Comparison of ENCODE assay signal across 8 mouse cellular contexts in genomic region chr7:30219293-30220007, GRCm38 (mm10). TPM values are rescaled to one million over a fixed set of nuclear protein-coding genes. Genes with fewer than 3 reads are reported as not detected.
A peak's percentile ranks its signal among the peaks of the same experiment; 100 is the strongest.
DNase-seq lines count a peak whose midpoint lies in the region; ATAC-seq and TF ChIP-seq lines count a peak whose summit lies in the region.

No protein-coding gene starts in this region.

- peak; percentile 69 for ATAC-seq in neural tube, embryonic 13.5 days (ENCODE audit: low read depth)
- ATAC-seq in erythroid progenitor cell, adult 5-6 weeks (replicated peaks; ENCODE audit: low FRiP score, poor library complexity, severe bottlenecking): no peak

- intact Hi-C loops in heart, adult 2 months (cut with DNase I): loop anchor here (5.0 kb wide), 3 partner anchors 37 to 402 kb away; partner anchors contain the start of genes Cox7a1, Zfp382 and Zfp790

- H3K9me3 ChIP-seq in neural tube, embryonic 13.5 days: no peaks in the 10 kb centered on the region

- H3K4me2 ChIP-seq in neural tube, embryonic 13.5 days: peak overlapping the region; percentile 86

- no peaks in the 10 kb centered on the region for H3K27me3 ChIP-seq in heart, adult 2 months (ENCODE audit: control insufficient read depth, insufficient read depth, low read length)
- H3K27me3 ChIP-seq in neural tube, embryonic 13.5 days: no peaks in the 10 kb centered on the region

- peak overlapping the region; percentile 68 for H3K9ac ChIP-seq in heart, adult 2 months (ENCODE audit: low read depth, low read length)
- peak overlapping the region; percentile 73 for H3K9ac ChIP-seq in neural tube, embryonic 13.5 days

- peak overlapping the region; percentile 54 for H3K4me3 ChIP-seq in heart, adult 2 months
- peak overlapping the region; percentile 58 for H3K4me3 ChIP-seq in lung, adult 2 months (replicated peaks; ENCODE audit: extremely low read depth, low read depth, low read length)
- peak overlapping the region; percentile 43 for H3K4me3 ChIP-seq in neural tube, embryonic 13.5 days

- peaks cover 6% of the 10 kb centered on the region for H3K4me1 ChIP-seq in heart, adult 2 months (ENCODE audit: control insufficient read depth, insufficient read depth, low read length)
- H3K4me1 ChIP-seq in lung, adult 2 months (ENCODE audit: control insufficient read depth, insufficient read depth, low read length): 0 out of 2 replicates have a peak, but pooled peaks cover 3% of the 10 kb centered on the region
- H3K4me1 ChIP-seq in neural tube, embryonic 13.5 days (replicated peaks): peaks cover 17% of the 10 kb centered on the region

- no peak for TF ChIP-seq CTCF in heart, adult 2 months (IDR thresholded peaks at IDR 0.05)
- TF ChIP-seq CTCF in lung, adult 2 months (IDR thresholded peaks at IDR 0.05; ENCODE audit: insufficient read depth, low read length): no peak

- H3K27ac ChIP-seq in heart, adult 2 months: peak overlapping the region; percentile 69
- peak overlapping the region; percentile 47 for H3K27ac ChIP-seq in neural tube, embryonic 13.5 days (replicated peaks)

- TF ChIP-seq EP300 in heart, adult 2 months (IDR thresholded peaks at IDR 0.05; ENCODE audit: insufficient read depth, low read depth, low read length): no peak

- H3K36me3 ChIP-seq in heart, adult 2 months (ENCODE audit: control insufficient read depth, insufficient read depth, low read length): no peaks in the 10 kb centered on the region
- H3K36me3 ChIP-seq in neural tube, embryonic 13.5 days: peaks cover 22% of the 10 kb centered on the region

- peak; percentile 37 to 54 for DNase-seq in left cerebral cortex, adult 18-20 months (ENCODE audit: low spot score in 2 of 2)
- no peak for DNase-seq in left cerebral cortex, adult 8-10 months (ENCODE audit: low spot score in 2 of 2)
- peak; percentile 35 for DNase-seq in c-Kit-positive CD71-positive TER-119-negative erythroid progenitor cells, embryonic 14.5 days (ENCODE audit: low read depth)
- DNase-seq in heart, adult 2 months: peak; percentile 56 to 68
- peak; percentile 67 for DNase-seq in kidney, adult 18-20 months
- no peak for DNase-seq in lung, adult 2 months

- H3K79me2 ChIP-seq in heart, adult 2 months (replicated peaks; ENCODE audit: control insufficient read depth, insufficient read depth, low read length): no peaks in the 10 kb centered on the region

- 4% methylated on average over 16 of the region's 16 CpGs for WGBS in heart, adult 2 months
- 4% methylated on average over 16 of the region's 16 CpGs for WGBS in lung, adult 2 months
- 5% methylated on average over 16 of the region's 16 CpGs for WGBS in neural tube, embryonic 13.5 days

- TF ChIP-seq POLR2A in heart, adult 2 months (IDR thresholded peaks at IDR 0.05; ENCODE audit: insufficient read depth, low read depth, low read length): no peak
- TF ChIP-seq POLR2A in lung, adult 2 months (IDR thresholded peaks at IDR 0.05; ENCODE audit: borderline replicate concordance, extremely low read depth, low read depth, low read length): 0 out of 2 replicates have a peak, but pooled peaks have one; percentile 5

RNA-seq across cellular contexts. Expression of gene Polr2i, which starts 12.3 kb away (rescaled TPM):
- total RNA-seq in left cerebral cortex, adult 18-20 months (2021): 10 to 100 TPM; 58.0 to 60.0 TPM
- total RNA-seq in left cerebral cortex, adult 8-10 months (2022): 10 to 100 TPM; 56.6 to 66.4 (median 60.7) TPM
- total RNA-seq in heart, adult 2 months (2021): 10 to 100 TPM; 52.6 to 58.6 TPM
- 95.1 and 106 TPM in 2 replicates for polyA plus RNA-seq in heart, adult 2 months (2012; rRNA removed)
- 95.6 and 110 TPM in 2 replicates for polyA plus RNA-seq in lung, adult 2 months (2012; rRNA removed)
- 176 and 184 TPM in 2 replicates for polyA plus RNA-seq in neural tube, embryonic 13.5 days (2015; fragmentation: Nextera tagmentation; extraction: Ambion mirVana)
- total RNA-seq in erythroid progenitor cell, adult 5-6 weeks (2015; ENCODE audit: low replicate concordance): 18.4 and 35.0 TPM in 2 replicates
- 0.76 and 26.8 TPM in 2 replicates for total RNA-seq in erythroid progenitor cell, adult 5-6 weeks (2017; ENCODE audit: low replicate concordance)

RNA-seq across cellular contexts. Expression of gene Tbcb, which starts 12.6 kb away (rescaled TPM):
- total RNA-seq in left cerebral cortex, adult 18-20 months (2021): 100 to 1,000 TPM; 127 to 141 TPM
- total RNA-seq in left cerebral cortex, adult 8-10 months (2022): 100 to 1,000 TPM; 119 to 124 (median 122) TPM
- total RNA-seq in heart, adult 2 months (2021): 10 to 100 TPM; 52.7 to 56.7 TPM
- polyA plus RNA-seq in heart, adult 2 months (2012; rRNA removed): 36.6 and 49.5 TPM in 2 replicates
- 38.4 and 41.6 TPM in 2 replicates for polyA plus RNA-seq in lung, adult 2 months (2012; rRNA removed)
- 406 and 418 TPM in 2 replicates for polyA plus RNA-seq in neural tube, embryonic 13.5 days (2015; fragmentation: Nextera tagmentation; extraction: Ambion mirVana)
- total RNA-seq in erythroid progenitor cell, adult 5-6 weeks (2015; ENCODE audit: low replicate concordance): 10.9 and 33.9 TPM in 2 replicates
- total RNA-seq in erythroid progenitor cell, adult 5-6 weeks (2017; ENCODE audit: low replicate concordance): 15.0 and 29.7 TPM in 2 replicates

RNA-seq across cellular contexts. Expression of gene Ovol3, which starts 16.1 kb away (rescaled TPM):
- not detected for total RNA-seq in left cerebral cortex, adult 18-20 months (2021)
- not detected for total RNA-seq in left cerebral cortex, adult 8-10 months (2022)
- not detected for total RNA-seq in heart, adult 2 months (2021)
- polyA plus RNA-seq in heart, adult 2 months (2012; rRNA removed): not detected in 2 replicates
- not detected in 2 replicates for polyA plus RNA-seq in lung, adult 2 months (2012; rRNA removed)
- polyA plus RNA-seq in neural tube, embryonic 13.5 days (2015; fragmentation: Nextera tagmentation; extraction: Ambion mirVana): not detected in 2 replicates
- not detected in 2 replicates for total RNA-seq in erythroid progenitor cell, adult 5-6 weeks (2015; ENCODE audit: low replicate concordance)
- total RNA-seq in erythroid progenitor cell, adult 5-6 weeks (2017; ENCODE audit: low replicate concordance): not detected in 2 replicates

RNA-seq across cellular contexts. Expression of gene Capns1, which starts 20.8 kb away (rescaled TPM):
- 100 to 1,000 TPM; 174 to 176 TPM for total RNA-seq in left cerebral cortex, adult 18-20 months (2021)
- total RNA-seq in left cerebral cortex, adult 8-10 months (2022): 100 to 1,000 TPM; 173 to 205 (median 180) TPM
- total RNA-seq in heart, adult 2 months (2021): 100 to 1,000 TPM; 274 to 315 TPM
- 826 and 1,000 TPM in 2 replicates for polyA plus RNA-seq in heart, adult 2 months (2012; rRNA removed)
- polyA plus RNA-seq in lung, adult 2 months (2012; rRNA removed): 784 and 1,083 TPM in 2 replicates
- 79.5 and 83.0 TPM in 2 replicates for polyA plus RNA-seq in neural tube, embryonic 13.5 days (2015; fragmentation: Nextera tagmentation; extraction: Ambion mirVana)
- 161 and 183 TPM in 2 replicates for total RNA-seq in erythroid progenitor cell, adult 5-6 weeks (2015; ENCODE audit: low replicate concordance)
- 48.6 and 66.3 TPM in 2 replicates for total RNA-seq in erythroid progenitor cell, adult 5-6 weeks (2017; ENCODE audit: low replicate concordance)

RNA-seq across cellular contexts. Expression of gene Cox7a1, which starts 35.5 kb away (rescaled TPM):
- total RNA-seq in left cerebral cortex, adult 18-20 months (2021): 1 to 10 TPM; 4.7 to 5.8 TPM
- total RNA-seq in left cerebral cortex, adult 8-10 months (2022): 1 to 10 TPM; 3.7 to 9.1 (median 5.7) TPM
- 1,000 to 10,000 TPM; 2,711 to 3,278 TPM for total RNA-seq in heart, adult 2 months (2021)
- polyA plus RNA-seq in heart, adult 2 months (2012; rRNA removed): 2,213 and 2,519 TPM in 2 replicates
- 14.1 and 42.3 TPM in 2 replicates for polyA plus RNA-seq in lung, adult 2 months (2012; rRNA removed)
- 5.3 and 6.9 TPM in 2 replicates for polyA plus RNA-seq in neural tube, embryonic 13.5 days (2015; fragmentation: Nextera tagmentation; extraction: Ambion mirVana)
- not detected in 2 replicates for total RNA-seq in erythroid progenitor cell, adult 5-6 weeks (2015; ENCODE audit: low replicate concordance)
- not detected in 2 replicates for total RNA-seq in erythroid progenitor cell, adult 5-6 weeks (2017; ENCODE audit: low replicate concordance)

Comparison
In these comparisons a context has a peak if more than half of its experiments do, and no peak if none do; other contexts are left out.
1. DNase-seq: peak in left cerebral cortex, adult 18-20 months (2 of 2), c-Kit-positive CD71-positive TER-119-negative erythroid progenitor cells, embryonic 14.5 days (single experiment), heart, adult 2 months (2 of 2) and kidney, adult 18-20 months (single experiment); none in left cerebral cortex, adult 8-10 months (0 of 2) and lung, adult 2 months (single experiment).
2. Peak in every context shown above with its lines, with median percentiles within 50 percentile points of each other: H3K4me3 ChIP-seq.